Mouse (Mus musculus) Muller cell, postnatal 12 days (primary cell): ENCODE results near the gene Hhatl.

Experiments used
- DNase-seq: peaks from one replicate; pipeline ENCODE4 v3.0.0-alpha.2; 2015; ENCODE audit errors: inconsistent ontology term

Hhatl gene

DNA sequence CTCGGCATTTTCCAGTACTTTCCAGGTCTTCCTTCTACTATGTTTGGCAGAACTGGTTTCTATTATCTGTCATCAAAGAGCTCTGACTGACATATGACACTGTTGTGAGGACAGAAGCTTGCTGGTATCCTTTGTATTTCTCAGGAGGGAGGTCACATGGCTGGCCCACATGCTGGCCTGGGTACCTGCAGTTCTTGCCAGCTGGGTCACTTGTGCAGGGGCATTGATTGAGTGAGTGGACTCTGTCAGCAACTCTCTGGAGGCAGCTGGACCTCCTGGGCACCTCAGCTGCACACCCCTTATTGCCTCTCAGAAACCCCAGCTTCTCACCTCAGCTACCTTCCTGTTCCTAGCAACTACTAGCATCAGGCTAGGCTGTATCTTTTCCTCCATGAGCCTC is 15.2 kb upstream of the Hhatl start:
- no peak for DNase-seq

DNA sequence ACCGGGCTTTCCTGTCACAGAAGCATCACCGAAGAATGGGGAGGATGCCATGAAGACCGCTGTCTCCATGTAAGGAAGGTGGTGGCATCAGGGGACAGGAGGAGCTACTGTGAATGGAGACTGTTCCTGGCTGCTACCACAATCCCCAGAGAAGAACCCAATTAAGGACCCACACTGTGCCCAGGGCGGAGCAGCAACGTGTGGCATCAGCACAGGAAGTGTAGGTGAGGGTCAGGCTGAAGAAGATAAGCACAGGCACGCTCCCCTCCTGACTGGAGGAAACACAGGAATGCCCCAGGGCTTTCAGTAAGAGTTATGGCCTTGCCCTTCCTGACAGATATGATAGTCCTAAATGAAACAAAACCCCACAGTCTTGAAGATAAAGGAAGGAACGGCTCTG is 10.4 kb upstream of the Hhatl start:
- no peak for DNase-seq

- no peak for DNase-seq
Observed at GRCm38 (mm10) chr9:121798887-121799520, 6.7 kb upstream of the Hhatl start.

DNA sequence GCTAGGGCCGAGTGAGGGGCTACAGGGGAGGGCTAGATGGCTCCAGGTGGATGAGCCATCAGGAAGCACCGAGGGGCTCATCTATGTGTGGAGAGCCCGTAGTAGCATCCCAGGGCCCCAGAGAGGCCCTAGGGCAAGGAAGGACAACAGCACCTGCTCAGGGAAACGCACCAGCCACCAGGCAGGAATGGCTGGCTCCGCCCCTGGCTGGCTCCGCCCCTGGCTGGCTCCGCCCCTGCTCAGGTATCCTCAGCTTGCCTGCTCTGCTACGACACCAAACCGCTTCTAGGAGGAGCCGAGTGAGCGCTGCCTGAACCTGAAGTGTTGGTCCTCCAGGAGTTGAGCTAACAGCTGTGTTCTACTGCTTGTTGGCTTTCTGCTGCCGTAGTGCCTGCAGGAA is 5.4 kb upstream of the Hhatl start:
- DNase-seq: no peak

- no peak for DNase-seq
Observed at GRCm38 (mm10) chr9:121794972-121795539, 2.7 kb upstream of the Hhatl start.

DNA sequence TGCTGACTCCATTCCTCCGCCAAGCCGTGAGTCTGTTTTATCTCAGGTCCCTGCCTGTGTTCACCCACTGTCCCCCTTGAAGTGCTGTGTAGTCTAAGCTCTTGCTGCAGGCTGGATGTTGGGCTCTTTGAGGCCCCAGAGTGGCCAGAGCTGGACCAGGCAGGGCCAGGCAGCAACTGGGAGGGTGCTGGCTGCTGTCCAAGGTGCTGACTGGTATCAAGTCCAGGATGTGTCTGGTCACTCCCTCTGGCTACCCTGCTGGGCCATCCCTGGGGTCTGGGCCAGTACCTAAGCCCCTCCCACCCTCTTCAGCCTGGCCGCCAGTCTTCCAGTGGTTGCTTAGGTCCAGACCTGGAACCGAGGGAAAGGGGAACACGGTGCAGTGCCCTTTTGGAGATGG is 1.1 kb downstream of the Hhatl start:
- peak; percentile 74 for DNase-seq

GRCm38 (mm10) chr9:121786359-121786758 is 5.9 kb downstream of the Hhatl start:
- DNase-seq: no peak

- no peak for DNase-seq
Observed at GRCm38 (mm10) chr9:121785261-121785660, 7.0 kb downstream of the Hhatl start.

GRCm38 (mm10) chr9:121784801-121785200 is 7.5 kb downstream of the Hhatl start:
- DNase-seq: no peak

GRCm38 (mm10) chr9:121778066-121778624 is 14.2 kb downstream of the Hhatl start:
- DNase-seq: peak; percentile 39

DNA sequence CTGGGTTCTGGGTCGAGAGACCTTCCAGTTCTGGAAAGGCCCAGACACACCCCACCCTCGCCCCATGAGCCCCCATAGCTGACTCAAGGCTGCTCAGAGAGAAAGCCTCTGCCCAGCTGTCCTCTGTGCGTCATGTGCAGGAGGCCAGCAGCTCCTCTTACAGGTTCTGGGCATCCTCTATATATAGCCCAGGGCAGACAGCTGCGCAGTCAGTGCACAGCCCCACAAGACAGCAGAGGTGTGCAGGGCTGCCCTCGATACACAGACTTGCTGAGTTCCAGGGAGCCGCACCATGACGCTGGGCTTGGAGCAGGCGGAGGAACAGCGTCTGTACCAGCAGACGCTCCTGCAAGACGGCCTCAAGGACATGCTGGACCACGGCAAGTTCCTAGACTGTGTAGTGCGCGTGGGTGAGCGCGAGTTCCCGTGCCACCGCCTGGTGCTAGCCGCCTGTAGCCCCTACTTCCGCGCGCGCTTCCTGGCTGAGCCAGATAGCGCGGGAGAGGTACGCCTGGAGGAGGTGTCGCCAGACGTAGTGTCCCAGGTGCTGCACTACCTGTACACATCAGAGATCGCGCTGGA is 14.7 kb downstream of the Hhatl start, which contains the start of gene Klhl40:
Klhl40 (plus strand) TSS at position 124 of the 582 bp plus-strand sequence.
- DNase-seq: no peak

- DNase-seq: no peak
Observed at GRCm38 (mm10) chr9:121776511-121776910, 15.8 kb downstream of the Hhatl start.

- DNase-seq: no peak
Observed at GRCm38 (mm10) chr9:121775951-121776350, 16.4 kb downstream of the Hhatl start.

GRCm38 (mm10) chr9:121772412-121772811 is 19.9 kb downstream of the Hhatl start:
- no peak for DNase-seq

GRCm38 (mm10) chr9:121765166-121765855 is 27.0 kb downstream of the Hhatl start:
- no peak for DNase-seq

DNA sequence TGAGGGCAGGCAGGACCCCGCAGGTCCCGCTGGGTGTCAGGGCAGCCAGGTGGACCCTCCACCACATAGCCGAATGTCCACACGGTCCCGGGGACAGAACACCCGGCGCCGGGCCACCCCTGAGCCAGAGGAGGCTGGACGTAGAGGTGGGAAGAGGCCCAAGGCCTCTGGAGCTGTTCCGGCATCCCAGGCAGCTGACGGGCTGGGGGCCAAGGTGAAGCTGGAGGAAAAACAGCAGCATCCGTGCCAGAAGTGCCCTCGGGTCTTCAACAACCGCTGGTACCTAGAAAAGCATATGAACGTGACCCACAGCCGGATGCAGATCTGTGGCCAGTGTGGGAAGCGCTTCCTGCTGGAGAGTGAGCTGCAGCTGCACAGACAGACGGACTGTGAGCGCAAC is 28.6 kb downstream of the Hhatl start:
- DNase-seq: no peak

DNA sequence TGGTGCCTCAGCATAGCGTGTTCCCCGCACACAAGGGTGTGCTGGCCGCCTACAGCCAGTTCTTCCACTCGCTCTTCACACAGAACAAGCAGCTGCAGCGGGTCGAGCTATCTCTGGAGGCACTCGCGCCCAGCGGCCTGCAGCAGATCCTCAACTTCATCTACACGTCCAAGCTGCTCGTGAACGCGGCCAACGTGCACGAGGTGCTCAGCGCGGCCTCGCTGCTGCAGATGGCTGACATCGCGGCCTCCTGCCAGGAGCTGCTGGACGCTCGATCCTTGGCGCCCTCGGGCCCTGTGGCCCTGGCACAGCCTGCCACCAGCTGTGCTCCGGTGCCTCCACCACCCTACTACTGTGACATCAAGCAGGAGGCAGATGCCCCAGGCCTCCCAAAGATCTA is 29.5 kb downstream of the Hhatl start:
- DNase-seq: no peak

GRCm38 (mm10) chr9:121762248-121762647 is 30.1 kb downstream of the Hhatl start:
- no peak for DNase-seq

- no peak for DNase-seq
Observed at GRCm38 (mm10) chr9:121761787-121762186, 30.5 kb downstream of the Hhatl start.

DNA sequence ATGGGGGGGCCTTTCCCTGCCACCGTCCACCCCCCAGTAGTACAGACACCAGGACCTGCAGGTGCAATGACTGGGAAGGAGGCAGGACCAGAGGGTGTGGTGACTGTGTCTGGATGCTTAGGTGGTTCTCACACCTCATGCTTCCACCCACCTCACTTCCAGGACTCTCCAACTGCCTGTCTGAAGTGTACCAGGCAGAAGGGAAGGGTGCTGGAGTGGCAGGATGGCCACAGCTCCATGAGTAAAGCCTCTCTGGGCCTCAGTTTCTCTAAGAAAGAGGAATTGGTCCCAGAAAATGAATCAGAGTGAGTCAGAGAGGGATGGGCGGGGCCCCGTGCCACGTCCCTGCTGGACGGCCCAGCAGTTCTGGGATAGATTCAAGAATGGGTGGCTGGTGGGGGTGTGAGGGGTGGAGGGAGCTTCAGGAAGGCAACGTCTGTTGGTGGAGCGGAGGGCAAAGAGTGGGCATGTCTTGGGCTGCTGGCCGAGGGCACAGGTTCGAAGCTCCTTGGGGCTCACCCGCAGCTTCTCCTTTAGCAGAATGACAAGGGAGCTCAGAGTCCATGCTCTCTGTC is 31.1 kb downstream of the Hhatl start:
- DNase-seq: peak; percentile 70

GRCm38 (mm10) chr9:121760271-121761090 is 31.8 kb downstream of the Hhatl start:
- DNase-seq: peak; percentile 94
